Mouse (Mus musculus) cerebellum, adult 2 months (tissue): ENCODE measurements at regions not wholly inside any gene's neighbourhood (a gene's known extent, or its start where the extent isn't known, plus 50 kb on each side); places are given as distances from the start of the nearest gene placed in this dataset.

Experiments
- CTCF ChIP-seq: fragments of 200-500 bp; IDR thresholded peaks from 2 replicates; pipeline ENCODE4 v1.5.1; 2011; ENCODE audit warnings: low read depth, mild to moderate bottlenecking, control low read depth, low read length, moderate library complexity, borderline replicate concordance; ENCODE audit not compliant: insufficient read depth
- POLR2A ChIP-seq: fragments of 200-500 bp; IDR thresholded peaks from 2 replicates; pipeline ENCODE4 v1.6.1; 2011; ENCODE audit warnings: low read length, control low read depth, borderline replicate concordance; ENCODE audit not compliant: insufficient read depth

DNA sequence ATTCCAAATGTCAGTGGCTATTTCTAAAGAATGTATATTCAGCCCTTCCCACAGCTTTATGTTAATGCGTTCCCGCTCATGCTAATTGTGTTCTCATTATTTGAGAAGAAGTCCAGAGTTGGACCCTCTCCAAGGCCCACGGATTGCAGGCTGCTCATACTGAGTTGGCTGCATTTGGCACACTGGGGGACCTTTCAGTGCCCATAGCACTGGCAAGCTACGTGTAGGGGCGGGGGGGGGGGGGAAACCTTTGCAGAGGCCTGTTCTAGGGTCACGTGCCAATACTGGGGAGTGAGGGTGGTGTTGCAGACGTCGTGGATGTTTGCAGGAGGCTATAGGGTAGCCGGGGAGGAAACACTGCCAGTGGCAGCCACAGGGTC lies 225.5 kb upstream of the Atp5g3 start:
- TF ChIP-seq POLR2A (no peak), CTCF (no peak)
